In the genomic region with DNA sequence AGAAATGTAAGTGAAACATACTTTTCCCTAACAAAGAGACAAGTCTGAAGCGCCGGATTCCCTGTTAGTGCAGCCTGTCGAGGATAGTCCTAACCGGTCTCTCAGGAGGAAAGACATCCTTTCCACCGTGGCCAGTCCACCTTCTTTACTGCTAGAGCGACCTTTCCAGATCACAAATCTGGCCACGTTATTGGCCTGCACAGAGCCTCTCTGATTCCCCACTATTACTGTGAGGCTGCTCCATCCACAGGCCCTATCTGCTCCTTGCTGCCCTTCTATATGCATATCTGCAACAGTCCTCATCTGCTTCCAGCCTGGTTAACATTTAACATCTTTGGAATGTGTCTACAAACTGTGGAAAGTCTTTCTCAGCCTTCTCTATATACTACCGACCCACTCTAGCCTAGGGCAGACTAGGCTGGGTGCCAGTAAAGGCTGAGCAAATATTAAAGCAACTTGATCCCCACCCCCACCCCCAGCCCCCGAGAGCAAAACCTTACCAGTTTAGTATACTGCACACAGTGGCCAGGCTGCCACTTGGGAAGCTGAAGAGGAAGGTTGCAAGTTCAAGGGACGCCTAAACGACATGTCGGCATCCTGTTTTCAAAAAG, we compare ENCODE assay signal across 8 mouse cellular contexts. TPM values are rescaled to one million over a fixed set of nuclear protein-coding genes. Genes with fewer than 3 reads are reported as not detected.
DNase-seq lines count a peak whose midpoint lies in the region; ATAC-seq and TF ChIP-seq lines count a peak whose summit lies in the region.
"Had no signal": no experiment of that assay in that cellular context is flagged by ENCODE, and none has a peak within 500 bp of the region (broad histone marks: within the 10 kb centered on the region; RNA-seq: fewer than 3 reads in every experiment).

No protein-coding gene starts in this region.

- H3K9ac ChIP-seq in limb, embryonic 12.5 days (replicated peaks), result no peak overlapping the region
- H3K9ac ChIP-seq in liver, adult 2 months (ENCODE audit: low read depth, low read length), result no peak overlapping the region
- no peak overlapping the region for H3K9ac ChIP-seq in stomach, embryonic 15.5 days

- no peaks in the 10 kb centered on the region for H3K27me3 ChIP-seq in limb, embryonic 12.5 days
- no peaks in the 10 kb centered on the region for H3K27me3 ChIP-seq in limb, embryonic 10.5 days (ENCODE audit: low read depth, poor library complexity, severe bottlenecking)
- no peaks in the 10 kb centered on the region for H3K27me3 ChIP-seq in liver, adult 2 months (ENCODE audit: control insufficient read depth, insufficient read depth, low read length)
- H3K27me3 ChIP-seq in stomach, embryonic 15.5 days (replicated peaks), result no peaks in the 10 kb centered on the region

- no peak for ATAC-seq in limb, embryonic 12.5 days (ENCODE audit: insufficient number of reproducible peaks, insufficient read depth, low FRiP score, low TSS enrichment, low read depth)
- ATAC-seq in stomach, embryonic 15.5 days (ENCODE audit: insufficient read depth, low FRiP score, low read depth), result peak; percentile 86

- H3K4me2 ChIP-seq in limb, embryonic 12.5 days, result no peak overlapping the region
- no peak overlapping the region for H3K4me2 ChIP-seq in stomach, embryonic 15.5 days

- peaks cover 27% of the 10 kb centered on the region for H3K79me2 ChIP-seq in liver, adult 2 months (ENCODE audit: control insufficient read depth, insufficient read depth, low read length)

- WGBS in limb, embryonic 12.5 days, result 68% methylated on average over 12 of the region's 12 CpGs
- WGBS in limb, embryonic 10.5 days, result 83% methylated on average over 12 of the region's 12 CpGs
- WGBS in liver, adult 2 months, result 24% methylated on average over 12 of the region's 12 CpGs
- 44% methylated on average over 12 of the region's 12 CpGs for whole genome bisulfite sequencing in stomach, embryonic 15.5 days

- no peaks in the 10 kb centered on the region; the same call in 1 of the 2 replicates for H3K9me3 ChIP-seq in limb, embryonic 12.5 days
- H3K9me3 ChIP-seq in limb, embryonic 10.5 days (replicated peaks), result no peaks in the 10 kb centered on the region
- H3K9me3 ChIP-seq in stomach, embryonic 15.5 days, result 0 out of 2 replicates have a peak, but pooled peaks cover 2% of the 10 kb centered on the region

- intact Hi-C loops in gastrocnemius, postnatal 14 days (cut with DNase I; ENCODE audit: low total_unique reads), result loop anchor here (10.0 kb wide), 1 partner anchor 46 kb away; the partner anchor contains the start of genes Drc3 and Tom1l2

- DNase-seq in limb, embryonic 10.5 days (ENCODE audit: low spot score), result no peak
- DNase-seq in kidney, adult 8-10 months, result peak; percentile 75 to 84
- no peak for DNase-seq in liver, adult 2 months (ENCODE audit: extremely low read depth, low read depth, low spot score)
- no peak for DNase-seq in gastrocnemius, postnatal 14 days
- DNase-seq in T-cell, adult 2 months (ENCODE audit: low spot score), result no peak
- DNase-seq: cerebellum, adult 9-10 months had no signal

- H3K4me1 ChIP-seq in limb, embryonic 12.5 days (replicated peaks), result peaks cover 28% of the 10 kb centered on the region
- H3K4me1 ChIP-seq in limb, embryonic 10.5 days, result peaks cover 22% of the 10 kb centered on the region
- H3K4me1 ChIP-seq in liver, adult 2 months (ENCODE audit: control insufficient read depth, insufficient read depth, low read length), result peaks cover 7% of the 10 kb centered on the region
- H3K4me1 ChIP-seq in stomach, embryonic 15.5 days, result peaks cover 48% of the 10 kb centered on the region

- peak overlapping the region; percentile 76 for H3K27ac ChIP-seq in limb, embryonic 12.5 days
- no peak overlapping the region for H3K27ac ChIP-seq in limb, embryonic 10.5 days
- peak overlapping the region; percentile 2; the same call in 1 of the 2 replicates for H3K27ac ChIP-seq in liver, adult 2 months (replicated peaks; ENCODE audit: insufficient read depth, low read depth, low read length)
- H3K27ac ChIP-seq in stomach, embryonic 15.5 days, result peak overlapping the region; percentile 85

- 0 out of 2 replicates have a peak, but pooled peaks cover 3% of the 10 kb centered on the region for H3K36me3 ChIP-seq in limb, embryonic 12.5 days
- no peaks in the 10 kb centered on the region for H3K36me3 ChIP-seq in limb, embryonic 10.5 days
- H3K36me3 ChIP-seq in liver, adult 2 months (ENCODE audit: control insufficient read depth, insufficient read depth, low read length), result no peaks in the 10 kb centered on the region
- no peaks in the 10 kb centered on the region for H3K36me3 ChIP-seq in stomach, embryonic 15.5 days

- no peak for TF ChIP-seq CTCF in liver, adult 2 months (IDR thresholded peaks at IDR 0.05; ENCODE audit: low read depth, low read length)

- no peak for TF ChIP-seq POLR2A in liver, adult 2 months (IDR thresholded peaks at IDR 0.05; ENCODE audit: extremely low read depth, insufficient read depth, low read length)

- H3K4me3 ChIP-seq in limb, embryonic 12.5 days (replicated peaks), result no peak overlapping the region
- H3K4me3 ChIP-seq in limb, embryonic 10.5 days, result no peak overlapping the region
- H3K4me3 ChIP-seq in liver, adult 2 months (ENCODE audit: insufficient read depth, low read depth, low read length), result no peak overlapping the region
- no peak overlapping the region for H3K4me3 ChIP-seq in stomach, embryonic 15.5 days (replicated peaks)

RNA-seq across cellular contexts. Expression of gene Tom1l2, which starts 44.1 kb away (rescaled TPM):
- polyA plus RNA-seq in limb, embryonic 12.5 days (2016; fragmentation: Nextera tagmentation; extraction: Ambion mirVana), result 21.6 and 24.3 TPM in 2 replicates
- 12.6 and 18.9 TPM in 2 replicates for polyA plus RNA-seq in limb, embryonic 10.5 days (2016; fragmentation: Nextera tagmentation; extraction: Ambion mirVana)
- total RNA-seq in liver, adult 2 months (2014; rRNA removed), result 9.6 and 13.5 TPM in 2 replicates
- 16.9 and 22.1 TPM in 2 replicates for polyA plus RNA-seq in liver, adult 2 months (2012; rRNA removed)
- 24.1 and 24.6 TPM in 2 replicates for polyA plus RNA-seq in stomach, embryonic 15.5 days (2015; fragmentation: Nextera tagmentation; extraction: Ambion mirVana)
- 10 to 100 TPM; 42.1 to 50.2 TPM for total RNA-seq in gastrocnemius, postnatal 14 days (2021)

RNA-seq across cellular contexts. Expression of gene Drc3, which starts 44.5 kb away (rescaled TPM):
- 2.1 and 2.9 TPM in 2 replicates for polyA plus RNA-seq in limb, embryonic 12.5 days (2016; fragmentation: Nextera tagmentation; extraction: Ambion mirVana)
- polyA plus RNA-seq in limb, embryonic 10.5 days (2016; fragmentation: Nextera tagmentation; extraction: Ambion mirVana), result 1.0 and 1.1 TPM in 2 replicates
- 0.46 and 0.74 TPM in 2 replicates for total RNA-seq in liver, adult 2 months (2014; rRNA removed)
- 0.46 and 0.64 TPM in 2 replicates for polyA plus RNA-seq in liver, adult 2 months (2012; rRNA removed)
- 1.2 and 1.6 TPM in 2 replicates for polyA plus RNA-seq in stomach, embryonic 15.5 days (2015; fragmentation: Nextera tagmentation; extraction: Ambion mirVana)
- under 1 TPM; 0.86 TPM for total RNA-seq in gastrocnemius, postnatal 14 days (2021)

Comparison
In these comparisons a context has a peak if more than half of its experiments do, and no peak if none do; other contexts are left out.
1. DNase-seq: peak in kidney, adult 8-10 months (2 of 2); none in limb, embryonic 10.5 days (single experiment), liver, adult 2 months (single experiment), gastrocnemius, postnatal 14 days (single experiment) and T-cell, adult 2 months (single experiment).